Mouse (Mus musculus) kidney, postnatal 0 days (tissue): Measurements from ENCODE around the gene Rapgef2. TPM values are rescaled to one million over a fixed set of nuclear protein-coding genes. Genes with fewer than 3 reads are reported as not detected.
A peak's percentile ranks its signal among the peaks of the same experiment; 100 is the strongest.

Experiments
- ATAC-seq: fragments of 200-750 bp; cut with Nextera tagmentation; replicated peaks from 2 replicates; pipeline ENCODE4 v1.8.0; 2017; ENCODE audit warnings: low read depth, moderate number of reproducible peaks, moderate TSS enrichment, moderate library complexity; ENCODE audit not compliant: low FRiP score
- DNase-seq: peaks from one replicate; pipeline ENCODE4 v3.0.0-alpha.2; 2016; ENCODE audit warnings: low spot score
- H3K27ac ChIP-seq: fragments of 300-500 bp; sonication (generic); 2 replicates; pipeline ENCODE4 v1.5.1; 2014; ENCODE audit warnings: mild to moderate bottlenecking
- H3K27me3 ChIP-seq: fragments of 300-500 bp; sonication (generic); 2 replicates; pipeline ENCODE4 v1.6.1; 2014; ENCODE audit warnings: low read length, mixed read lengths; ENCODE audit not compliant: insufficient read depth
- H3K36me3 ChIP-seq: fragments of 300-500 bp; sonication (generic); 2 replicates; pipeline ENCODE4 v1.6.1; 2014; ENCODE audit warnings: low read length, mixed read lengths; ENCODE audit not compliant: insufficient read depth
- H3K4me1 ChIP-seq: fragments of 300-500 bp; sonication (generic); replicated peaks from 2 replicates; pipeline ENCODE4 v1.6.1; 2014; ENCODE audit warnings: antibody characterized with exemption, low read length, mixed read lengths; ENCODE audit not compliant: insufficient read depth
- H3K4me2 ChIP-seq: fragments of 300-500 bp; sonication (generic); 2 replicates; pipeline ENCODE4 v1.6.1; 2014; ENCODE audit warnings: mild to moderate bottlenecking, low read length, moderate library complexity, mixed read lengths
- H3K4me3 ChIP-seq: fragments of 300-500 bp; sonication (generic); replicated peaks from 2 replicates; pipeline ENCODE4 v1.5.1; 2014; ENCODE audit warnings: low read depth, low read length
- H3K9ac ChIP-seq: fragments of 300-500 bp; sonication (generic); 2 replicates; pipeline ENCODE4 v1.6.1; 2014; ENCODE audit warnings: low read depth, low read length
- H3K9me3 ChIP-seq: fragments of 300-500 bp; sonication (generic); replicated peaks from 2 replicates; pipeline ENCODE4 v1.6.1; 2016; ENCODE audit warnings: low read length, inconsistent platforms, mixed read lengths
- CTCF ChIP-seq: IDR thresholded peaks from 2 replicates; pipeline ENCODE4 v1.5.1; 2016; ENCODE audit warnings: antibody characterized with exemption, low read depth, mild to moderate bottlenecking, moderate library complexity
- WGBS: fragments of 180-500 bp; shearing (Covaris S2); extraction: QIAGEN DNeasy Blood & Tissue Kit; methylation state at CpG from one replicate; pipeline ENCODE4 v1.1.7; 2014; 5-methylcytosine and 5-hydroxymethylcytosine counted together
- polyA plus RNA-seq: library from polyadenylated mRNA; unstranded; fragments of >200 nt; fragmentation: Nextera tagmentation; extraction: Ambion mirVana; gene quantifications from 2 replicates; pipeline ENCODE4 v1.2.1, GENCODE M21; 2015

Gene Rapgef2
- polyA plus RNA-seq, 1 experiment from 2014 or later = 4.4 TPM

DNA sequence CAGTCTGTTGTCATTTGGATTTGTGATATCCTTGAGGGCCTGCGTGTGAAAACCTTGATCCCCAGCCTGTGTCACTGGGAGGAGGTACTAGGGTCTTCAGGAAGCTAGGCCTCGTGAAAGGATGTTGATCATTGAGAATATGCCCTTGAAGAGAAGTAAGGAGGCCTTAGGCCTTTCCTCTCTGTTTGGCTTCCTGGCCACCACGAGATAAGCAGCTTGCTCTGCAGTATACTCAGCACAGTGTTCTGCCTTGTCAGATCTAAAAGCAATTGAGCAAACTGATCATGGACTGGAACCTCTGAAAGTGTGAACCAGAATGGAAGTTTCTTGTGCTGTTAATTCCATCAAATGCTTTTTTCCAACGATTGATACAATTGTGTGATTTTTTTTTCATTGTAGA, 255.5 kb downstream of the Rapgef2 start:
- no peaks in the 10 kb centered on the region for H3K9me3 ChIP-seq
- H3K4me2 ChIP-seq = no peak overlapping the region
- no peak for ATAC-seq
- no peak overlapping the region for H3K4me3 ChIP-seq
- WGBS = 81% methylated on average over 4 of the region's 4 CpGs
- H3K9ac ChIP-seq = no peak overlapping the region
- no peaks in the 10 kb centered on the region for H3K27me3 ChIP-seq
- no peak overlapping the region for H3K27ac ChIP-seq
- no peak for TF ChIP-seq CTCF
- no peaks in the 10 kb centered on the region for H3K36me3 ChIP-seq
- H3K4me1 ChIP-seq = no peaks in the 10 kb centered on the region
- no peak for DNase-seq

DNA sequence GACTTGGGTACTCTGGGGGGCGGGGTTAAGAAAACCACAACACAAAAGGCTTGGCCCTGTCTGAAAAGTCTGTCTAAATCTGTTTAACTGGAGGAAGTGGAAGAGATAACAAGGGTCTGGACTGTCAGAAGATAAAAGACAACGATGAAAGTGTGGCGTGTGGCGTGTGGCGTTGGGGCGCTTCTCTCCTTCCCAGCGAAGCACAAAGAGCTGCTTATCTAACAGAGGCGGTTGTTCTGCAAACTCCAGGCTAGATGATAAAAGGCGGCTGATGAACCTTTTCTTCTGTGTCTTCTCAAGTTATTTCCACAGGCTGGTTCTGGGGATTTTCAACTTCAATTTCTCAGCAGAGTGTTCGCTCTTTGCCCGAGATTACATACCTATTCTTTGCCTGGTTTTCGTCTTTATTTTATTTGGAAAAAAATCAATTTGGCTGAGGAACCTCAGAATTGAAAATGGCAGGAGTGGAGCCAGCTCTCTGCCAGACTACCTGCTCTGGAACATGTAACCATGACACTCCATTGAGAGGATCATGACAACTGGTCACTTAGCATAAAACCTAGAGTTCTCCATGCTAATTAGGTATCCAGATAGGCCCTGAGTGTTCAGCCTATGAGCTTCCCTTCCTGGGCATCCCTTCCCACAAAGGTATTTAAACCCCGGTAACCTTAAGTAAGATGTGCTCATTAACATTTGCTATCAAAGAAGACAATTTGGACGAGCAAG, 258.0 kb downstream of the Rapgef2 start:
- Histone ChIP-seq H3K36me3 (no peaks in the 10 kb centered on the region), H3K4me3 (no peak overlapping the region), H3K27me3 (no peaks in the 10 kb centered on the region), H3K4me1 (no peaks in the 10 kb centered on the region), H3K4me2 (no peak overlapping the region), H3K9ac (no peak overlapping the region), H3K9me3 (no peaks in the 10 kb centered on the region), H3K27ac (no peak overlapping the region)
- 87% methylated on average over 14 of the region's 14 CpGs for WGBS
- DNase-seq (no peak), ATAC-seq (no peak)
- no peak for TF ChIP-seq CTCF

DNA sequence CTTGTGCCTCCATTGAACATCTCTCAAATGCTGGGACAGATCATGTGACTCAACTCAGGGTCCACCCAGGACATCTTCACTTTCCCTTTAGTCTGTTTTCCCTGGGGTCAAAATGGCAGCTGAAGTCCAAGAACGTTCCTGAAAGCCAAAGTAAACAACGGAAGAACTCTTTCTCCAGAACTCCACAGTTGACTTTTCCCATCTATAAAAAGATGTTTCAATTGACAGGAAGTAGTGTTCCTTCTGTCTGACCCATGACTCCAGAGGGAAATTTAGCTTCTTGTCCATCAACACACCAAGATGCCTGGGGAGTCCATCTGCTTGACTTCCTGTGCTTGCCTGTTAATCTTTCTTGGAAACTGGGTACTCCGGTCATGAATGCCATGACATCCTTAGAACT, 260.3 kb downstream of the Rapgef2 start:
- 58% methylated on average over 3 of the region's 3 CpGs for WGBS
- no peak overlapping the region for H3K4me2 ChIP-seq
- H3K4me3 ChIP-seq = no peak overlapping the region
- DNase-seq = no peak
- TF ChIP-seq CTCF = no peak
- no peaks in the 10 kb centered on the region for H3K9me3 ChIP-seq
- no peak for ATAC-seq
- no peaks in the 10 kb centered on the region for H3K36me3 ChIP-seq
- H3K27me3 ChIP-seq = no peaks in the 10 kb centered on the region
- no peaks in the 10 kb centered on the region for H3K4me1 ChIP-seq
- no peak overlapping the region for H3K9ac ChIP-seq
- H3K27ac ChIP-seq = no peak overlapping the region

DNA sequence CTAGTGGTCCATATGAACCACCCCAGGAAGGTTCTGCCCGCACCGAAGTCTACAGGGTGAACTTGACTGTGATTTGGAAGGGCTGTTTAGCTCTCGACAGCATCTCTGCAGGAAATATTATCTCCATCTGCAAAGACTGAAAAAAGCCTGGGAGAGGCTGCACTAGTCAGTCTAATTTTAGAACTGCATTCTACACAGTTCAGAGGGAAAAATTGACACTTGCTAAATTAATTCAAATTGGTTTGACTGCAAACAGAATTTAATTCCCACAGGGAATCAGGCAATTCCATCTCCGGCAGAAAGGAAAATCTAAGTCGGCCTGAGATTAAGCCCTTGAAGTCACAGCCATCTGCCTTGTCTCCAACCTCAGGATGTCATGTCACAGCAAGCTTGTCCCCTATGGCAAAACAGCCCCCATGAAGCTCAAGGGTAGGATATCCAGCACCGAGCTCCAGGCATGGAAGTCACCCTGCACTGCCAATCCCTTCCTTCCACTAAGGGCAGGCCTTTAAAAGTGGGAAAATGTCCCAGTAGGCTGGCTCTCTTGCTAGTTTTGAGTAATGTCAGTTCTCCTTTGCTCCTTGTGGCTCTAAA, 262.5 kb downstream of the Rapgef2 start:
- ATAC-seq = no peak
- Histone ChIP-seq H3K4me1 (no peaks in the 10 kb centered on the region), H3K27me3 (no peaks in the 10 kb centered on the region), H3K9ac (no peak overlapping the region), H3K4me2 (no peak overlapping the region), H3K27ac (no peak overlapping the region), H3K4me3 (no peak overlapping the region), H3K9me3 (no peaks in the 10 kb centered on the region), H3K36me3 (no peaks in the 10 kb centered on the region)
- 83% methylated on average over 6 of the region's 6 CpGs for WGBS
- no peak for DNase-seq
- TF ChIP-seq CTCF = no peak

DNA sequence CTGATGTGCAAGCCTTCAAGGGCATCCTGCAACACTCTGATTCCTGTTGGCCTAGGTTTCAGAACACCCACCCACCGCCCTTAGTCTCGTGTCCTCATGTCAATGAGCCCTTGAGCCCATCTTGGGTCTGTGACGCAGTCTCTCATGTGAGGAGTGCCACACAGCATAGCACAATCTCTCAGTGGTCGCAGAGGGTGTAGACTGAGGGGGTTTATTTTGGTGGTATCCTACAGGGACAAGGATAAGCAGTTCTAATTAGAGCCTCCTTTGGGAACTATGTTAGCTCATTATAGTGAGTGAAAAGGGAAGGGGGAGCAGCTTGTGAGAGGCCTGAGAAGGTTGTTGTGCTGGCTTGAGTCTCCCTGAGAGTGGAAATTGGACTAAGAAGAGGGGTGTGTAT, 263.6 kb downstream of the Rapgef2 start:
- no peaks in the 10 kb centered on the region for H3K9me3 ChIP-seq
- ATAC-seq (no peak), DNase-seq (no peak)
- no peak for TF ChIP-seq CTCF
- no peak overlapping the region for H3K4me2 ChIP-seq
- WGBS = 91% methylated on average over 4 of the region's 4 CpGs
- no peak overlapping the region for H3K4me3 ChIP-seq
- H3K4me1 ChIP-seq = no peaks in the 10 kb centered on the region
- no peak overlapping the region for H3K9ac ChIP-seq
- no peak overlapping the region for H3K27ac ChIP-seq
- no peaks in the 10 kb centered on the region for H3K27me3 ChIP-seq
- H3K36me3 ChIP-seq = no peaks in the 10 kb centered on the region

DNA sequence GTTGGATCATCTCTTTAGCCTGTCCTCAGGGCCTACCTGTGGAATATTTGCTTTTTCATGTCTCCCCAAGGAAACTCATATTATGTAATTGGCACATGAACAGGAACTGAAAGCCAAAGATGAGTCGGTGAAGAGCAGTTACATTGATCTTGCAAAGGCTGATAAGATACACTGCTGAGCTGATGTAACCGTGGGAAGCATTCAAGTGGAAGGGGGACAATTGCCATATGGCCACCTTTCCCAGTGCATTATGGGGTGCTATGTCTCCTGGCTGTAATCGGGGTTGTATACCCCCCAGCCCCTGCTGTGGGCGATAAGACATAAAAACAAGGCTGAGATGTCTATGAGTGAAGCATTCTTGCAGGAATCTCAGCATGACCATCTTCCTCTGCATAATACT, 268.9 kb downstream of the Rapgef2 start:
- no peaks in the 10 kb centered on the region for H3K4me1 ChIP-seq
- no peak for DNase-seq

DNA sequence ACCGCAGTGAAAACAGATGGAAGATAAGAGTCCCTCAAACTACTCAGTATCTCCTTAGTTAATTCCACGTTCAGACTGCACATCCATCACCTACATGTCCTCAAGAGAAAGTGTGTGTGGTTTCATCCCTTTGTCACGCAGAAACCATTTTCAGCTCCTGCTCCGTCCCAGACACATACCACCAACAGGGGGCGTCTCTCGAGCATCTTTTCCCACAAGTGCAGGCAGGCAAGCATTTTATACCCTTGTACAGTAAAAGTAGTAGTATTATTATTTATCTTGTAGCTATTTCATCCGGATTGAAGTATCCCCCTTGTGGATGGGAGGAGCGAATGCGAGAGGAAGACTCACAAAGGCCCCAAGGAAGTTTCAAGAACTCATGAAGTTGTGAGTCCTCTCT, 269.5 kb downstream of the Rapgef2 start:
- Histone ChIP-seq H3K27me3 (no peaks in the 10 kb centered on the region), H3K9ac (no peak overlapping the region), H3K4me3 (no peak overlapping the region), H3K9me3 (no peaks in the 10 kb centered on the region), H3K27ac (no peak overlapping the region), H3K4me2 (no peak overlapping the region), H3K36me3 (no peaks in the 10 kb centered on the region), H3K4me1 (no peaks in the 10 kb centered on the region)
- WGBS = 88% methylated on average over 9 of the region's 9 CpGs
- ATAC-seq (no peak), DNase-seq (no peak)
- peak; percentile 8; the same call in 1 of the 2 replicates for TF ChIP-seq CTCF

More for the DNA sequence above, 268.9 kb downstream of the Rapgef2 start:
- Histone ChIP-seq H3K27ac (no peak overlapping the region), H3K27me3 (no peaks in the 10 kb centered on the region), H3K9me3 (no peaks in the 10 kb centered on the region), H3K4me3 (no peak overlapping the region), H3K36me3 (no peaks in the 10 kb centered on the region), H3K4me2 (no peak overlapping the region), H3K9ac (no peak overlapping the region)
- TF ChIP-seq CTCF = no peak
- ATAC-seq = no peak
- 90% methylated on average over 4 of the region's 4 CpGs for WGBS
